Mouse (Mus musculus) MEL (cell line): Measurements from ENCODE around the gene Gm10375.
"Not testable (repeated sequence)": the region's sequence is repeated elsewhere in the genome, so short reads cannot be mapped to it uniquely, and the experiment has no call there.

Experiments
- CHD2 ChIP-seq: IDR thresholded peaks from 2 replicates; pipeline ENCODE4 v1.6.1; 2011; ENCODE audit warnings: low read length, improper control_type of control experiment
- CTCF ChIP-seq, 3 experiments: IDR thresholded peaks in 2 of 3; conservative IDR thresholded peaks in 1 of 3; 2 replicates each; pipeline ENCODE4 v1.5.1; 2011 to 2012; ENCODE audit warnings: low read length in 3 of 3, low read depth in 2 of 3, mild to moderate bottlenecking in 2 of 3, improper control_type of control experiment in 1 of 3, inconsistent platforms in 1 of 3, mixed read lengths in 1 of 3, moderate library complexity in 1 of 3; ENCODE audit not compliant: control insufficient read depth in 1 of 3, insufficient read depth in 1 of 3, poor library complexity in 1 of 3, severe bottlenecking in 1 of 3
- E2F4 ChIP-seq: IDR thresholded peaks from 2 replicates; pipeline ENCODE4 v1.6.1; 2011; ENCODE audit warnings: low read depth, low read length, improper control_type of control experiment, borderline replicate concordance
- GABPA ChIP-seq: IDR thresholded peaks from 2 replicates; pipeline ENCODE4 v1.6.1; 2012; ENCODE audit warnings: low read depth, mild to moderate bottlenecking, inconsistent platforms, low read length, improper control_type of control experiment, moderate library complexity
- HCFC1 ChIP-seq: IDR thresholded peaks from 2 replicates; pipeline ENCODE4 v1.6.1; 2012; ENCODE audit warnings: low read depth, mild to moderate bottlenecking, inconsistent platforms, low read length, improper control_type of control experiment, moderate library complexity
- JUND ChIP-seq: IDR thresholded peaks from 2 replicates; pipeline ENCODE4 v1.6.1; 2011; ENCODE audit warnings: low read depth, mild to moderate bottlenecking, improper control_type of control experiment, low read length
- NELFE ChIP-seq: IDR thresholded peaks from 2 replicates; pipeline ENCODE4 v1.6.1; 2011; ENCODE audit warnings: low read depth, low read length, improper control_type of control experiment
- POLR2A ChIP-seq, 2 experiments: IDR thresholded peaks; 2 replicates each; pipeline ENCODE4 v1.6.1; 2011 to 2012; ENCODE audit warnings: low read length in 2 of 2, mild to moderate bottlenecking in 2 of 2, control low read depth in 1 of 2, improper control_type of control experiment in 1 of 2, low read depth in 1 of 2, moderate library complexity in 1 of 2; ENCODE audit not compliant: control insufficient read depth in 1 of 2, insufficient read depth in 1 of 2, poor library complexity in 1 of 2
- USF1 ChIP-seq: IDR thresholded peaks from 2 replicates; pipeline ENCODE4 v1.6.1; 2014; ENCODE audit warnings: low read depth, mild to moderate bottlenecking, inconsistent platforms, low read length, improper control_type of control experiment, moderate library complexity

DNA sequence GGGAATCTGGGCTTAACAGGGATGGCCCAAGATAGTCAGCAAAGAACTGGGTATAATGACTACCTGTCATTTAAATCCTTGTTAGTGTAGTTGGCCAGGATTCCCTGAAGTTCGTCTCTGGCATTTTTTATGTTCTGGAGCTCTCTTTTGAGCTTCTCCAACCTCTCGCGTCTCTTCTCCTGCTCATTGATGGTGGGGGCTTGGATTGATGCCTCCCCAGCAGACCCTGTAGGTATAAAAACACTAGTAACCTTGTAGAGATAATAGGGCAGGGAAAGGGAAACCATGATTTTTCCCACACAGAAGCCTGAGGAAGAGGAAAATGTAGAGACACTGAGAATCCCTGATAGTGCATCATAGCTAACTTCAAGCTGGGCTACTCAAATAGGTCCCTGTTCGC lies 29.8 kb downstream of the Gm10375 start:
- not testable (repeated sequence) for TF ChIP-seq CTCF (IDR thresholded peaks at IDR 0.05 in 2 of 3, conservative IDR thresholded peaks at IDR 0.05 in 1 of 3; ENCODE audit: control insufficient read depth in 1 of 3, insufficient read depth in 1 of 3, low read depth in 2 of 3, low read length in 3 of 3, poor library complexity in 1 of 3, severe bottlenecking in 1 of 3); CHD2; E2F4; USF1; JUND; NELFE; HCFC1; GABPA; POLR2A (IDR thresholded peaks at IDR 0.05; ENCODE audit: control insufficient read depth in 1 of 2, insufficient read depth in 1 of 2, low read depth in 1 of 2, low read length in 2 of 2, poor library complexity in 1 of 2)
